Mouse (Mus musculus) splenic B cell, adult 2 months (primary cell): ENCODE measurements around the gene Tspan32.
A peak's percentile ranks its signal among the peaks of the same experiment; 100 is the strongest.

ENCODE experiments used
- DNase-seq: peaks from one replicate; pipeline ENCODE4 v3.0.0-alpha.2; 2011; ENCODE audit warnings: low read depth, low spot score
- H3K27me3 ChIP-seq: 2 replicates; pipeline ENCODE4 v1.6.1; 2012; ENCODE audit warnings: mild to moderate bottlenecking, low read length, moderate library complexity, mixed read lengths; ENCODE audit not compliant: control insufficient read depth, poor library complexity, insufficient read depth, severe bottlenecking
- H3K36me3 ChIP-seq: 2 replicates; pipeline ENCODE4 v1.6.1; 2012; ENCODE audit warnings: mild to moderate bottlenecking, low read length, moderate library complexity, mixed read lengths; ENCODE audit not compliant: control insufficient read depth, poor library complexity, insufficient read depth, severe bottlenecking

The Tspan32 gene

GRCm38 (mm10) chr7:143034519-143035450 lies 29.9 kb downstream of the Tspan32 start:
- Histone ChIP-seq H3K36me3 (no peaks in the 10 kb centered on the region), H3K27me3 (no peaks in the 10 kb centered on the region)
- DNase-seq = no peak

DNA sequence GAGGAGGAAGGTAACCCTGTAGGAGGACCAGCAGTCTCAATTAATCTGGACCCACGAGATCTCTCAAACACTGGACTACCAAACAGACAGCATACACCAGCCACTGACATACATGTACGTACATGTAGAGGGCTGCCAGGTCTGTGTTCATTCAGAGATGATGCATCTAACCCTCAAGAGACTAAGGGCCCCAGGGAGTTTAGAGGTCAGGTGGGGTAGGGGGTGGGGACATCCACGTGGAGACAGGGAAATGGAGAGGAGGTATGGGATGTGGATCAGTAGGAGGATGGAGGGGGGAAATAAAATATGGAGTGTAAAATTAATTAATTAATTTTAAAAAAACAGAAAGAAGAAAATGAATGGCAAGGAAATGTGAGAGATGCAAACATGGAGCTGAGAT lies 31.9 kb downstream of the Tspan32 start:
- DNase-seq = peak; percentile 39
- Histone ChIP-seq H3K36me3 (no peaks in the 10 kb centered on the region), H3K27me3 (no peaks in the 10 kb centered on the region)

DNA sequence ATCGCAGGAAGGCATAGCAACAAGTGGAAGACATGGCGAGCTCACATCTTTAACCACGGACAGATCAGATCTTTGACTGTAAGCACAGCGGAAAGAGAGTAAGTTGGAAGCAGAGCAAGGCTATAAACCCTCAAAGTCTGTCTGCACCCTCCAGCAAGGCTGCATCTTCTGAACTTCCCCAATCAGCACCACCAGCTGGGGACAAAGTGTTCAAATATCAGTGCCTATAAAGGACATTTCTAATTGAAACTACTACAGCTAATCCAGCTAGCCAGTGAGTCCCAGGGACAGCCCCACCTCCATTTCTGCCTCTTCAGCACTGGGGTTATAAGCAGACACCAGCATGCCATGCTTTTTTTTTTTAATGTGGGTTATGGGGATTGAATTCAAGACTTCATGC lies 32.5 kb downstream of the Tspan32 start:
- Histone ChIP-seq H3K36me3 (no peaks in the 10 kb centered on the region), H3K27me3 (no peaks in the 10 kb centered on the region)
- DNase-seq = peak; percentile 42

DNA sequence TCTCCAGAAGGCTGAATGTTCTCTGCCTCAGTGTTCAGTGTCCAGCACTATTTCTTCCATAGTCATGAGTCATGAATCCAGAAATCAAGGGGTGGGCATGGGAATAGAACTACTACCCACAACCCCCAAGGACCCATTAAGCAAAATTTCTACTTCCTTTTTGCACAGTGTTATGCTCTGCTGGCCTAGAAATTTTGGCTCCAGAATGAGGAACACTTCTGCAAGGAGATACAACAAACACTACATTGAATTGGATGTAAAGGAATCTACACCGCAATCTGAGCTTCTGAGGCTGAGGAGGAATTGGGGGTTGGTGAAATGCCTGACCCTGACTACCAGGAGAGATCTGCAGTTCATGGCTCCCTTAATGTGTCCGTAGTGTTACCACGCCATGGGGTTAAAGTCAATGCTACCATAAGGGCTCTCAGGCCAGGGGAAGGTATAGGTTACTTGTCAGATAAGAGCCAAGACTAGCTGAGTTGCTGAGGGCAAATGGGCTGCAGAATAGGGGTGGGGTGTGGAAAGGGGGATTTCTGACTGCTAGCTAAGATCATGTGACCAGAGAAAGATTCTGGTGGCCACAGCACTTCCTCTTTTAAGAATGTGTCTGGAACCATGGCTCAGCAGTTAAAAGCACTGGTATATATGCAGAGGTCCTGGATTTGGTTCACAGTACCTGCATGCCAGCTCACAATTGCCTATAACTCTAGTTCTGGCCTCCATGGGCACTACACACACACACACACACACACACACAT lies 33.5 kb downstream of the Tspan32 start:
- DNase-seq = peak; percentile 90
- no peaks in the 10 kb centered on the region for H3K36me3 ChIP-seq
- H3K27me3 ChIP-seq = no peaks in the 10 kb centered on the region

- Histone ChIP-seq H3K27me3 (no peaks in the 10 kb centered on the region), H3K36me3 (no peaks in the 10 kb centered on the region)
- no peak for DNase-seq
Measured at GRCm38 (mm10) chr7:143040561-143040960, 35.7 kb downstream of the Tspan32 start.

DNA sequence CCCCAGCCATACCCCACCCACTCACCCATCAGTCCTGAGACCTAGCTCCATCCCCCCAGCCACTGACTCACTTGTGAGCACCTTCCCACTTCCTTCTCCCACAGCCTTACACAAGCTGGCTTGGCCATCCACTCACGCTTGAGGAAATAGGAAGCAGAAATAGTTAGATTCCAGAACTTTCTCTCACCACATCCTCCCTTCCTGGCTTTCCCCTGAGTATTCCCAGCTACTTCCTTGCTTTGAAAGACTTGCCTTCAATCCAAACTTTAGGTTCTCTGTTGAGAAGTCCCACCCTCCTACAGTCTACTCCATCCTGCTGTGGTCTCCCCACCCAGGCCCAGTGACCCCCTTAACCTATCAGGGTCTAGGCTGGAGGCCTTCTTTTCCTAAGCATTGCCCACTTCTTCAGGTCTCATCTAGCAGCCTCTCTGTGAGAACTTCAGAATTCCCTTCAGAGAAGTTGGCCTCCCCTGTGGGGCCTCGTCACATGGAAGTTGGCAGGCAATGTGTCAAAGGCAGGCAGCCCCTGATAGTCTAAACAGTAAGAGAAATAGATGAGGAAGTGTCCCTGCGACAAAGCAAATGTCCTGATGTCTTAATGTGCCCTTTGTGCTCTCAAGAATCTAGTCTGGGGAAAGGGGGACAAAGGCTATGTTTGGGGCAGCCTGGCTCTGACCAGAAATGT lies 36.4 kb downstream of the Tspan32 start:
- DNase-seq = no peak
- H3K27me3 ChIP-seq = no peaks in the 10 kb centered on the region
- H3K36me3 ChIP-seq = no peaks in the 10 kb centered on the region

GRCm38 (mm10) chr7:143042089-143042488 lies 37.2 kb downstream of the Tspan32 start:
- Histone ChIP-seq H3K27me3 (no peaks in the 10 kb centered on the region), H3K36me3 (no peaks in the 10 kb centered on the region)
- no peak for DNase-seq

DNA sequence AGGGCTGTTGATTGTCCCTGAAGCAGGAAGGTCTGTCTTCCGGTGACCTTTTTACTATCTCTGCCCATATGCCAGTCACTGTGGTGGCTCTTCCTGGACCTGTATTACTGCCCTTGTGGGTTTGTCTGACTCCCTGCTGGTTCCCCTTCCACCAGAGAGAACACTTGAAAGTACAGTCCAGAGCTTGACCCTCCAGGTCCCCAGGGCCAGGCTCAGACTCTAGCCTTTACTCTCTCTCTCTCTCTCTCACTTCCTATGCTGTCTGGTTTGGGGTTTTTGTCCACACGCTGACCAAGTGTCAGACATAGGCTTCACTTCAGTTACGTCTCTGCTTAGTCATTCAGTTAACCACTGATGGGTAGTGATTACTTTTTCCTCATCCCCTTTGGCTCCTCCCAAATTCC lies 38.1 kb downstream of the Tspan32 start:
- H3K36me3 ChIP-seq = no peaks in the 10 kb centered on the region
- no peak for DNase-seq
- no peaks in the 10 kb centered on the region for H3K27me3 ChIP-seq

- Histone ChIP-seq H3K36me3 (no peaks in the 10 kb centered on the region), H3K27me3 (no peaks in the 10 kb centered on the region)
- DNase-seq = no peak
Measured at GRCm38 (mm10) chr7:143044049-143044825, 39.4 kb downstream of the Tspan32 start.

DNA sequence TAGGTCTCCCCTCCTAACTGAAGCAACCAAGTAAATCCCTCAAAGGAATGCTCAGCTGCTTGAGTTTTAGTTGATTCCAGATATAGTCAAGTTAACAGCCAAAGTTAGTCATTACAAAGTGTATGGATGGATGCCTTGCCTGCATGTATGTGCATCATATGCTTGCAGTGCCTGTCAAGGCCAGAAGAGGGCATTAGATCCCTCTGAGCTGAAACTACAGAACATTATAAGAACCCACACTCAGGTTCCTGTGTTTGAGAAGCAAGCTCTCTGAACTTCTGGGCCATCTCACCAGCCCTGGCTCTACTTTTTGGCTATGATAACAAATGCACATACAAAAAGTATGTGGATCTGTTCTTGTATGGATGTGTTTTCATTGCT lies 40.0 kb downstream of the Tspan32 start:
- peak; percentile 53 for DNase-seq
- H3K27me3 ChIP-seq = no peaks in the 10 kb centered on the region
- H3K36me3 ChIP-seq = no peaks in the 10 kb centered on the region

GRCm38 (mm10) chr7:143046358-143046757 lies 41.5 kb downstream of the Tspan32 start:
- peak; percentile 79 for DNase-seq
- no peaks in the 10 kb centered on the region for H3K36me3 ChIP-seq
- no peaks in the 10 kb centered on the region for H3K27me3 ChIP-seq

DNA sequence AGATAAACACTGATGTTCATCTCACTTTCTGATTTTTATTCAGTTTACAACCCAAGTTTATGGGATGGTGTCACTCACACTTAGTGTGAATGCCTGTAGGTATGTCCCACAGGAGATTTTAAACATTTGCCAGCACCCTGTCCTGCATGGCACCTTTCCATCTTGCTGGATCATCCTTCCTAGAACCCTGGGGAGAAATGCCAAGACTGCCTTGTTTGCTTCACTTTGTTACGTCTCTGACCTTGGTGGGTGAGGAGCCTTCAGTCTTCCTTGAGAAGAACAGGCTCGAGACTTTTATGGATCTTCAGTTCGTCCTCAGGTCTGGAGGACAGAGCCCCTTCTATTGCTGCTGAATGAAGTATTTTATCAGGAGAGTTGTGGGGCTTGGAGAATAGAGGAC lies 44.5 kb downstream of the Tspan32 start:
- H3K27me3 ChIP-seq = no peaks in the 10 kb centered on the region
- no peak for DNase-seq
- no peaks in the 10 kb centered on the region for H3K36me3 ChIP-seq

- peak; percentile 47 for DNase-seq
- Histone ChIP-seq H3K27me3 (no peaks in the 10 kb centered on the region), H3K36me3 (no peaks in the 10 kb centered on the region)
Measured at GRCm38 (mm10) chr7:143049841-143050816, 45.3 kb downstream of the Tspan32 start.
